Mouse (Mus musculus): ENCODE data around the gene Ypel4. TPM values are rescaled to one million over a fixed set of nuclear protein-coding genes. Genes with fewer than 3 reads are reported as not detected.
"Not testable (repeated sequence)": the region's sequence is repeated elsewhere in the genome, so short reads cannot be mapped to it uniquely, and the experiment has no call there.

The Ypel4 gene
- total RNA-seq, 2 experiments from 2014 or later = 92.2 to 93.5 TPM

DNA sequence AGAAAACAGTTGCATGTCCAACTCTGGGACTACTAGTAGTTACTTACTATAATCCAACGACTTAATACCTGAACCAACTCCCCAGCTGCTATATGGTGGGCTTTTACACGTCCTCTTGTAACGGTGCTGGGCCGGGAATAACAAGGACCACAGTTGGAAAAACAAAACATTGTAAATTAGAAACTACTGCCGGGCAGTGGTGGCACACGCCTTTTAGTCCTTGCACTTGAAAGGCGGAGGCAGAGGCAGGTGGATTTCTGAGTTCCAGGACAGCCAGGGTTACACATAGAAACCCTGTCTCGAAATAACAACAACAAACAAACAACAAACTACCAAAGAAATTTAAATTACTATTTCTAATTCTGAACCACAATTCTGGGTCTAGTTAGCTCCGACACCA, 7.1 kb upstream of the Ypel4 start:
- DNase-seq (ENCODE audit: low spot score in 2 of 2) = no peak

DNA sequence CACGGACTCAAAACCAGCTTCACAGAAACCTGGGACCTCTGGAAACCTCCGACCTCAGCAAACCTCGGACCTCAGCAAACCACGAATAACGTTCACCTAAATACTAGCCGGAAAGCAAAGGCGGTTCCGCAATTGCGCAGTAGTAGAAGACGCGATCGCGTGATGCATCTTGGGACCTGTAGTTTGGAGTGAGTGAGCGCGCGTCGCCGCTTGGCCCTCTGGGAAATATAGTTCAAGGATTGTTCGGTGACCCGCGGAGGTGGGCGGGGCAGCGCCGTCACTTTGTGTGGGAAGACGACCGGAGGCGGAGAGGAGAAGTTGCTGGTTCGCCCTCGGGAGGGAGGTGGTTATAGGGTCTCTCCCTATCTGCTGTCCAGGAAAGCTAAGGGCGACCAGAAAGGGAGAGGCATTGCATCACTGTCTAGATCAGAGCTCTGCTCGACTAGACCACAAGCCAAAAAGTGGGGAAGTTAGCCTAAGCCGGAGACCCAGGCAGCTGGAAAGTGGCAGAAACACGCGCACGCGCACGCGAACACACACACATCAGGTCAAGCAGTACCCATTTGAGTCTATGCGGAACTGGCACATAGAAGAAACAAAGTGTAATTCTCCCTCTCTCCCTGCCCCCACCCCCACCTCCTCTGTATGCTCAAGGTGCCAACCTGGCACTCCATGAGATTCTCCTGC, 6.5 kb upstream of the Ypel4 start, which contains the start of gene Clp1:
Clp1 (minus strand) TSS at position 179 of the 687 bp plus-strand sequence.
- peak; percentile 97 to 98 for DNase-seq (ENCODE audit: low spot score in 2 of 2)

GRCm38 (mm10) chr2:84728191-84728590, 5.7 kb upstream of the Ypel4 start:
- DNase-seq (ENCODE audit: low spot score in 2 of 2) = not testable (repeated sequence)

GRCm38 (mm10) chr2:84731206-84731605, 2.7 kb upstream of the Ypel4 start:
- no peak for DNase-seq (ENCODE audit: low spot score in 2 of 2)

- no peak for DNase-seq (ENCODE audit: low spot score in 2 of 2)
Measured at GRCm38 (mm10) chr2:84732394-84732793, 1.5 kb upstream of the Ypel4 start.

- DNase-seq (ENCODE audit: low spot score in 2 of 2) = peak in 1 of 2 experiments; percentile 39
Measured at GRCm38 (mm10) chr2:84734351-84734864, 550 bp downstream of the Ypel4 start.

DNA sequence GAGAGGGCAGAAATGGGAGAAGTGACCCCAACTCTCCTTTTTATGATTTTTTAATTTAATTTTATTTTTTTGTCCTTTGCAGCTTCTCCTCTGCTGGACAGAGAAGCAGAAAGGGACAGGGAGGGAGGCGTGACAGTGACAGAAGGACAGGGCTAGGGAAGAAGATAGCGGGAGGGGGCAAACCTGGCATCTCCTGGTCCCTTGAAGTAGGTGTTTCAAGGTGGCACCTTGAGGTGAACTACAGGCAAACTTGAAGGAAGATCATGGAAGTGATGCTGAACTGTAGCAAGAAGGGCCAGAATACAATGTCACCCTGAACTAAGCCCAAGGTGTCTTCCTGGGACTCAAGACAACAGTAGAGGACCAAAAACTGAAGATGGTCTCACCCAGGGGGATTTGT, 1.1 kb downstream of the Ypel4 start:
- DNase-seq (ENCODE audit: low spot score in 2 of 2) = no peak

- DNase-seq (ENCODE audit: low spot score in 2 of 2) = no peak
Measured at GRCm38 (mm10) chr2:84735346-84735920, 1.6 kb downstream of the Ypel4 start.

GRCm38 (mm10) chr2:84736312-84737161, 2.7 kb downstream of the Ypel4 start:
- no peak for DNase-seq (ENCODE audit: low spot score in 2 of 2)

DNA sequence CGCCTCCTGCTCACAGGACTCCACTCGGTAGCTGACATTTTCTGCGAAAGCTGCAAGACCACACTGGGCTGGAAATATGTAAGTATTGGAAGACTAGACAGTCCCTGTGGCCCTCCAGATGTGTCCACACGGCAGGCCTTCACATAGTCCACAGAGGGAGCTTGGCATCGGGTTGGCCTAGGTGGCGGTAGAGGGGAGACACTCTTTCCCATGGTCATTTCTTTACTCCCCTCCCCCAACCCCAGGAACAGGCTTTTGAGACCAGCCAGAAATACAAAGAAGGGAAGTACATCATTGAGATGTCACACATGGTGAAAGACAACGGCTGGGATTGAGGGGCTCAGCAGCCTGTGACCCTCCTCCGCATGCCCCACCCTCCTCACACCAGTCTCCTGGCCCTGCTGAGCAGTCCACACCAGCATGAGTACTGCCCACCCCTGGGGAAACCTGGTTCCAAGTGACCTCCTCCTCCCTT, 3.6 kb downstream of the Ypel4 start:
- DNase-seq (ENCODE audit: low spot score in 2 of 2) = no peak

- DNase-seq (ENCODE audit: low spot score in 2 of 2) = no peak
Measured at GRCm38 (mm10) chr2:84738271-84738911, 4.5 kb downstream of the Ypel4 start.

DNA sequence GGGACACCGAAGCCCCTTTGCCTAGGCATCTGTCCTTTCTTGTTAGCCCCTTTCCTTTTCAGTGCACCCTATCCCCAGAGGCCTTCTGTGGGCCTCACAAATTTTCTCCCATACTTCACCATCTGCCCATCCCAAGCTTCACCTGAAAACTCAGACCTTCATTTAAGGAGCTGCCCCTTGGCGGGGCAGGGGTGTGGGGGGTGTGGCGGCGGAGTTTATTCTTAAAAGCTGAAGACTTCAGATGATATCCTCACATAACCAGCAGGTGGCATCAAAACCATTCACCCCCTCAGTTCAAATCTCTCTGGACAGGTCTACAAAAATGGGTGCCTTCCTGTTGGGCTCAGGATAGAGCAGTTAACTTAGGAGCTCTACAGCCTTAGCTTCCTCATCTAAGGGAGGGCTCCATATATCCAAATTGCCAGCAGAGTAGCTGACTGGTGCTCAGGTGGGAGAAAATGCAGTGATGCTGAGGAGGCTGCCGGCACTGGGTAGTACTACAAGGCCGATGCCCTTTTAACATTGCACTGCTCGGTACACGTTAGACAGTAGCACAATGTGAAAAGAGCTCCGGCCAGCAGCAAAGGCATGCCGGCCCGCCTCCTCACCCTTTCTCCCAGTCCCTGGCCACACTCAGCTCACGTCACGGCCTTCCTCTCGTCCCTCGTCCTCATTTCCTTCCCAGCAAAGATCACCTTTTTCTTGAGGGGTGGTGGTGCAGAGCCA, 6.9 kb downstream of the Ypel4 start:
- no peak for DNase-seq (ENCODE audit: low spot score in 2 of 2)

DNA sequence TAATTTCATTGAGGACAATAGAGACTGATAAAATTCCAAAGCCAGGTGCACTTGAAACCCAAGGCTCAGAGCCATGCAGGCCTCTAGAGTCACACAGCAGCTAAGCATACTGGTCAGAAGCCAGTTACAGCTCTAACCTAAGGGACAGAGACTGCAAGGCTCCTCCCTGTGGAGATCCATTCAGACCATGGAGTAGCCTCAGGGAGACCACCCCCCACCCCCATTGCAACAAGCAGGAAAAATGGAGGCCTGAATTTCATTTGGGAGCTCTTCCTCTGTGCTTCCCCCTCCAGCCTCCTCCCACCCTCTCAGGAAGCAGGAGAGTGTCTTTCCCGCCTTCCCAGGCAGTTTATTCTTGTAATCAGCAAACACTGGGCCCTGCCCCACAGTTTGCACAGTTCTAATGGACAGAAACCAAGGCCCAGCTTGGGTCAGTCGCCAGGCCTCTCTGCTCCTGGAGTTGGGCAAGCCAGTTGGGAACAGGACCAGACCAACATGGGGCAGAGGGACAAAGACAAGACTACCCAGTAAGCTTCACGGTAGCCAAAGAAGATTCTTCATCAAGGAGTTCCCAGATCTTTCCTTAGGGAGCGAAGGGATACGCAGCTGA, 8.1 kb downstream of the Ypel4 start:
- DNase-seq (ENCODE audit: low spot score in 2 of 2) = no peak

GRCm38 (mm10) chr2:84742451-84743283, 8.8 kb downstream of the Ypel4 start:
- no peak for DNase-seq (ENCODE audit: low spot score in 2 of 2)

GRCm38 (mm10) chr2:84743561-84743960, 9.7 kb downstream of the Ypel4 start, which contains the start of gene Gm19426:
TSS of gene Gm19426 (minus strand) at chr2:84743655.
- DNase-seq (ENCODE audit: low spot score in 2 of 2) = peak in 1 of 2 experiments; percentile 38

DNA sequence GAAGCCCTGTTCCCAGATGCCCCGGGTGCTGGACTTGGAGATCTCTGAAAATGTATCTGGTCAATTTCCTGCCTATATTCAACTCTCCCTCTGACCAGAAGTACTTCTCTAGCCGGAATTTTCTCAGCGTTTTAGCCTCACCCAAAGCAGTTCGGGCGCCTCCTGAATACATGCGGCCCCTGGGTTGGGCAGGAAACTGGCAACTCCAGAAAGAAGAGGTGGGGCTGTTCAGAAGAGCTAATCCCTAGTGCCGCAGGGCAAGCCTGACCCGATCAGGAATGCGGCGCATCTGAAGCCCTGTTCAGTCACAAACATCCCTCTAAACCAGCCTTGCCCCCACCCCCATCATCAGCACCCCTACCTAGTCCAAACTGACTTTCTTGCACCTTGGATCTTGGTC, 10.3 kb downstream of the Ypel4 start:
- DNase-seq (ENCODE audit: low spot score in 2 of 2) = no peak

- no peak for DNase-seq (ENCODE audit: low spot score in 2 of 2)
Measured at GRCm38 (mm10) chr2:84750115-84750514, 16.3 kb downstream of the Ypel4 start.

- no peak for DNase-seq (ENCODE audit: low spot score in 2 of 2)
Measured at GRCm38 (mm10) chr2:84756245-84756644, 22.4 kb downstream of the Ypel4 start.
